Mouse (Mus musculus) ovary, adult 18-20 months (tissue): ENCODE measurements around the gene Pfn3.
"Not testable (repeated sequence)": the region's sequence is repeated elsewhere in the genome, so short reads cannot be mapped to it uniquely, and the experiment has no call there.

Experiments used
- DNase-seq: peaks from one replicate; pipeline ENCODE4 v3.0.0; 2022; ENCODE audit warnings: low spot score, mixed read lengths

The Pfn3 gene

DNA sequence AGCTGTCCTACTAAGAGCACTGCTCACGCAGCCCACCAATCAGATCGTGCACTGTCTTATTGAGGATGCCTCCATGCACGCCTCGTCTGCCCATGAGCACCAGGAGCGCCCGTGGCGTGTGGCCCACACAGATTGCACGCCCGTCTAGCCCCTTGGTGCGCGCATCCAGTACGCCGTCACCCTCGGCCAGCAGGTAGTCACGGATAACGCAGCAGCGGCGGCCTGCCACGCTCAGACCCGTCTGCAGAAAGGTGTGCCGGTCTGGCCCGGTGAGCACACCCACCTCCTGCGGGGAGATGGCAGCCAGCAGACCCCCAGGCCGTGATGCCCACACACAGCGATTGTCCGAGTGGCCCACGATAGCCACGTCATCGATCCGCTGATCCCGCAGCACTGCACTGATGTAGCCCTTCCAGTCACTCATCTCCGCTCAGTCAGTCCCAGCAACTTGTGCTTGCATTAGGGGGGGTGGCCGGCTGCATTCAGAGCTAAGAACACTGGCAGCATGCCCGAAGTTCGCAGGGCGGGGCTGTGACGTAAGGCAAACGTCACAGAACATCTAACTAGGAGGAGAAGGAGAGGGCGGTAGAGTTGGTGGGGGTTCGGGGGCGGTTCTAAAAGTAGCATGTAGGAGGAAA is at the start of gene Pfn3:
Pfn3 (minus strand) TSS at position 490 of the 638 bp plus-strand sequence.
- no peak for DNase-seq

GRCm38 (mm10) chr13:55464027-55464884 is 49.2 kb upstream of the Pfn3 start, which contains the start of gene Prr7:
TSS of gene Prr7 (plus strand) at chr13:55464267.
- no peak for DNase-seq

DNA sequence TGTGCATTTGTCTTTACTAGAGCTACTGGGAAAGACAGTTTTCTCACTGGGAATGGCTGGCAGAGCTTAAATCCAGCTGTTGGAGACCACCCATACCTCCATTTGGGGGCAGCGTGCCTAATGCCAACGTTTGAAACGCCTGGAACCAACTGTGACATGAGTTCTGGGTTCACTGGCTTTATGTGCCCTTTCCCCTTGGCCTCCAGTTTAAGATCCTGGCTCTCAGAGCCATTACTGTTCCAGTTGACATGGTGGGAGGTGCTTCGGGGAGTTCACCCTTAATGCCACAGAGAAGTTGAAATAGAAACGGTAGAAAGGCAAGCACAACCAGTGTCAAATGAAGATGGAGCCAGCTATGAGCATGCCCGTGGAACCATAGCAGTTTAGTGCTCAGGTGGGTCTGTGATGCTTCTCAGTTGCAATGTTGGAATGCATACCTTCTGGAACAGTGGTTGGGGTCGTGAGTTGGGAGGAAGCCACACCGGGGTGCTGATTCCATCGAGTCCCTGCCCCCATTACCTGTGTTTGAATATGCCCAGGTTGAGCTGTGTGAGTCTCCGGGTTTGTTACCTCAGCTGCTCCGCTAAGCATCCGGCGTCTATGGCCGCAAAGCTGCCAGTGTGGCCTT is 48.5 kb upstream of the Pfn3 start:
- DNase-seq, result no peak

- no peak for DNase-seq
Observed at GRCm38 (mm10) chr13:55462965-55463364, 47.9 kb upstream of the Pfn3 start.

DNA sequence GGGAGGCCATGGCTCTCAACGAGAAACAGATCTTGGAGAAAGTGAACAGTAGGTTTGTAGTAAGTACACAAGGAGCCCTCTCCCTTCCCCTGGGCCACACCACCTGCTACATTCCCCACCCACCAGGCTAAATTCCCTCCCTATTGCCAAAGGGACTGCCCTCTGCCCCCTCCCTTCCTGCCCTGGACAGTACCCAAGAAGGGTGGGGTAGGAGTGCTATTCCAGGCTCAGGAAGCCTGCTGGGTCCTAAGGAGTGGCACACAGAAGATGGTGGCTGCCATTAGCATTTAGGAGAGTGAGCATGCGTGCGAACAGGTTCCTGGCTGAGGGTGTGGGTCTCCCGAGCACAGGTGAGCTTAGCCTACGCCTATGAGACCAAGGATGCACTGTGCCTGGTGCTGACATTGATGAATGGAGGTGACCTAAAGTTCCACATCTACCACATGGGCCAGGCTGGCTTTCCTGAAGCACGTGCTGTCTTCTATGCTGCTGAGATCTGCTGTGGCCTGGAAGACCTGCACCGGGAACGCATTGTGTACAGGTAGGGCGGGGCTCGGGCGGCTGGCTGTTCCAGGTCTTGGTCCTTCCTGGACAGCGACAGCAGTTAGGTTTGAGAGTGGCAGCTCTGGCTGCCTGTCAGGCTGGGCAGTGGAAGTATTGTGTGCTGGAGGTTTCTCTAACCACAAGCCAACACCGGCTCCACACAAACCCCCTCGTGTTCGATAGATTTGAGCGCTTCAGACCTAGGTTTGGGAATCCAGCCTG is 36.9 kb upstream of the Pfn3 start:
- DNase-seq, result no peak

DNA sequence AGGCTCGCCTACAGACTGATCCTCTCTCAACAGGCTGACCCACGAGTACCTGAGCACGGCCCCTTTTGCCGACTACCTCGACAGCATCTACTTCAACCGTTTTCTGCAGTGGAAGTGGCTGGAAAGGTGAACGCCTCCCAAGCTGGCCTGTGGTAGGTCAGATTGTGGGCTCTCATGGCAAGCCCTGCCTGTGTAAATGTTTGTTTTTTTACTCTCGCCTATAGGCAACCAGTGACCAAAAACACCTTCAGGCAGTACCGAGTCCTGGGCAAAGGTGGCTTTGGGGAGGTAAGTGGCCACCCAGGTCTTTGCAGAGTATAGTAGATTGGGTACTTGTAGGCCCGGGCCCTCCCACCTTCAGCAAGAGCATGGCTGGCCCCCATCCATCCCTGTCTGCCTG is 36.3 kb upstream of the Pfn3 start:
- no peak for DNase-seq

- peak; percentile 67 for DNase-seq
Observed at GRCm38 (mm10) chr13:55450511-55450980, 35.5 kb upstream of the Pfn3 start.

- DNase-seq, result no peak
Observed at GRCm38 (mm10) chr13:55449679-55450441, 34.8 kb upstream of the Pfn3 start.

DNA sequence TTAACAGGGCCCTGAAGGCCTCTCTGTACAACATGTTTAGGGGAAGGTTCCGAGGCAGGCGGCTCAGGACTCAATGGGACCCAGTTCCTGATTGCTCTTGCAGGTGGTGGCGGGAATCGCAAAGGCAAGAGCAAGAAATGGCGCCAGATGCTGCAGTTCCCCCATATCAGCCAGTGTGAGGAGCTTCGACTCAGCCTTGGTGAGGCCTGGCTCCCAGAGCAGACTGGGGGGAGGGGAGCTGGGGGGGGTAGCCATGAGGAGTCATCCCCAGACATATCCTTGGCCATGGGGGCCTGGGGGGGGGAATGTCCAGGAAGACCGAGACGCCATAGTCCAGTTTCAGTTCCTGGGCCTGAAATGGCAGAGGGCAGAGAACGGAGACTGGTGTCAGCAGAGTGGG is 34.2 kb upstream of the Pfn3 start:
- no peak for DNase-seq

DNA sequence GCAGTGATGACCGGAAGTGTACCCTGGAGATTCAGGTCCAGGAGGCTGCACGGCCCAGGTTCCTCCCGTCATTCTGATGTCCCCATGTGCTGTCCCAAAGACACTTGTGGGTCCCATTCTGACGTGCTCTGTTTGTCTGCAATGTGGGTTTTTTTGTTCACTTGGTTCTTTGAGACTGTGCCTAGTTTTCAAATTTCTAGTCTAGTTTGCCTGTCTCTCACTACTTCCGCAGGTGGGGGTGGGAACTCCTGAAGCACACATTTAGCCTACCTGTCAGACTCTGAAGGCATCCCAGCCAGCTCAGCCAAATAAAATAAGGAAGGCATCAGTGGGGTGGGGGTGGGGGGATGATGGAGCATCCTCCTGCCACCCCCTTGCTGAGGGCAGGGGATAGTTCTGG is 33.1 kb upstream of the Pfn3 start:
- DNase-seq, result no peak

GRCm38 (mm10) chr13:55447543-55447943 is 32.5 kb upstream of the Pfn3 start:
- DNase-seq, result no peak

DNA sequence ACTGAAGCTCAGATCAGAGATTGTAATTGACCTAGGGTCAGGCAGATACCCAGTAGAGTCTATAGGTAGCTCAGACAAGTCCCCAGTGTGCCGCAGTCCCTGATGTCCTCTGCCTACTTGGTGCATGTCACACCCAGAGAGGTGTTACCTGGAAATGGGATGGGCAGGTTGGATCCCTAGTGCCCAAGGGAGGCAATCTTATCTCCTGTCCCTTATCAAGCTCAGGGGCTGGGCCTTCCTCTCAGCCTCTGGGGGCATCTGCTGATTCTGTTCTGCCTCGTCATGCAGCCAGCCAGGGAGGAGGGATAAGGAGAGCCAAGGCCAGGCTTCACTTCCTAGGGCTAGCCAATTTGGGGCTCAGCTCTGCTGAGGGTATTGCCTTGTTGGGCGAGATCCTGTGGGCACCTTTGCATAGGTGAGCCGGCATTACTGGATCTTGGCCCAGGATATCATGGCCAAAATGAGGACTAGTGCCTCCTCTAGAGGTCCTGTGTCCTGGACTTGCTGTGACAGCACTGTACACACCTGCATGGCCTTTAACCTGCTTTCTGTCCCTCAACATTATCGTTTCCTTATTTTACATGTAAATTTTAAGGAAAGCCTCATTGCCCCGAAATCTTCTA is 31.6 kb upstream of the Pfn3 start:
- no peak for DNase-seq

- no peak for DNase-seq
Observed at GRCm38 (mm10) chr13:55445361-55446091, 30.5 kb upstream of the Pfn3 start.

DNA sequence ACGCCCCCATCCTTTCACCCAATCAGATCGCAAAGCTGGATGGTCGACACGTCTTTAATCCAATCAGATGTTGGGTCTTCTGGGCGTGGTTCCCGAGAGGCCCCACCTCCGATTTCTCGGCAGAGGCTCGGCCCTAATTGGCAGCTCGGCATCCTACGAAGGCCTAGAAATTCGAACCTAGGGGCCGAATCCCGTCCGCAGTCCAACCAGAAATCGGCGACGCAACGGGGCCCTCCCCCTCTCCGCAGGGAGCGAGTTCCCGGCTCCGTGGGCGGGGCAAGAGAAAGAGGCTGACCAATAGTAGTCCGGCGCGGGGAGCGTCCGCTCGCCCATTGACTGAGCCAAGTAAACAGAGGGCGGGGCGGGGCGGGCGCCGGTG is 29.9 kb upstream of the Pfn3 start, which contains the start of gene Grk6:
Grk6 (plus strand) TSS at position 136 of the 379 bp plus-strand sequence.
- DNase-seq, result peak; percentile 100

- DNase-seq, result no peak
Observed at GRCm38 (mm10) chr13:55444286-55444936, 29.4 kb upstream of the Pfn3 start.

GRCm38 (mm10) chr13:55443799-55444285 is 28.8 kb upstream of the Pfn3 start:
- DNase-seq, result no peak

DNA sequence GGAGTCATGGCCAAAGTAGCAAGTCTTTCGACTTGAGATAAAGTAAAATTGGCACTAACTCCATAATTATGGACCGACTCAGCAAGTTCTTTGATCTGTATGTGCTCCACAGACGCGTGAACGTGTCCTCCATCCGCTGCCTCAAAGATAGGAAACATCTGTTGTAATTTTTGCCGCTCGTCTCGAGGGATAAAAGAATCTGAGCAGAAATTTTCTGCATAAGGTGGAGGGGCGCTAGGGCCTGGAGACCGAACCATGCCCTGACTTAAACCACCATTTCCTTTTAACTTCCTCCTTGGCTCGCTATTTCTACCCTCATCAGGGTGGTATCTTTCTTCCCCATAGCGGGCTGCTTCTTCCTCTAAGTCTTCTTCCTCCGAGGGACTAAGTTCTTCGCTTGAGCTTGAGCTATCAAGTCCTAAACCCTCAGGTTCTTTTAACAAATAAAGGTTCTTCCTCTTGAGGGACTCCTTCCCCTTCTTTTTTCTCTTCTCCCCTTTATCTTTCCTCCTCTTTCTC is 22.1 kb upstream of the Pfn3 start:
- DNase-seq, result not testable (repeated sequence)

GRCm38 (mm10) chr13:55431889-55432685 is 17.1 kb upstream of the Pfn3 start:
- no peak for DNase-seq
